Comparison of ENCODE assay signal across 12 mouse cellular contexts in genomic region chr9:23202431-23202830, GRCm38 (mm10).
"Had no signal": no experiment of that assay in that cellular context is flagged by ENCODE, and none has a peak within 500 bp of the region (broad histone marks: within the 10 kb centered on the region; RNA-seq: fewer than 3 reads in every experiment).

No protein-coding gene starts in this region.

- H3K4me1 ChIP-seq: liver, embryonic 12.5 days had no signal

- H3K27ac ChIP-seq: kidney, embryonic 15.5 days; left cerebral cortex, adult 2 months; limb, embryonic 15.5 days; liver, embryonic 12.5 days; midbrain, embryonic 12.5 days; stomach, postnatal 0 days had no signal

- H3K4me3 ChIP-seq: kidney, embryonic 15.5 days; left cerebral cortex, adult 2 months; limb, embryonic 15.5 days; liver, embryonic 12.5 days; megakaryocyte, embryonic 14.5 days; midbrain, embryonic 12.5 days had no signal

- DNase-seq: lung, embryonic 14.5 days; lung, postnatal 10 days; lung, postnatal 4 days; thymus, adult 18-20 months; thymus, postnatal 25 days had no signal

- H3K36me3 ChIP-seq: kidney, embryonic 15.5 days; limb, embryonic 15.5 days; liver, embryonic 12.5 days; midbrain, embryonic 12.5 days had no signal

- ATAC-seq: liver, embryonic 12.5 days had no signal
